Mouse (Mus musculus) cerebellum, postnatal 10 days (tissue): ENCODE measurements around the gene Letm1.
A peak's percentile ranks its signal among the peaks of the same experiment; 100 is the strongest.

ENCODE experiments used
- DNase-seq, 2 experiments: peaks; one replicate each; pipeline ENCODE4 v3.0.0; 2021; ENCODE audit warnings: mixed read lengths in 2 of 2

Letm1 gene

DNA sequence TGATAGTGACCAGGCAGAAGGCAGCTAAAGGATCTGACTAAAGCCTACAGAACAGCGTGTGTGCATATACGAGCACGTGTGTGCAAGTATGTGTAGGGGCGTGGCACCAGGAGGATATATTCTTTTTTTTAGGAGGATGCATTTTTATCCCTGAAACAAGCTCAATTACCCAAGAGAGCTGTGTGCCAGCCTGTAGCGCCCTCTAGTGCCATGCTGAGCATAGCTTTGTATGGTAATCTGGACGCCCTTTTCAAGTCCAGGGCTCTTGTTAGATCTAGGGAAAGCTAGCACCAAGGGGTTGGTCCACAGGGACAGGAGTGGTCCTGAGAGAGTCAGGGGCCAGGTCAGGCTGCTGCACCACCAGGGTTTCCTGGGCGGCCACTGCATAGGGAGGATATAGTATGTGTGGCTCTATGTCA lies 44.7 kb downstream of the Letm1 start:
- peak; percentile 84 to 87 for DNase-seq

DNA sequence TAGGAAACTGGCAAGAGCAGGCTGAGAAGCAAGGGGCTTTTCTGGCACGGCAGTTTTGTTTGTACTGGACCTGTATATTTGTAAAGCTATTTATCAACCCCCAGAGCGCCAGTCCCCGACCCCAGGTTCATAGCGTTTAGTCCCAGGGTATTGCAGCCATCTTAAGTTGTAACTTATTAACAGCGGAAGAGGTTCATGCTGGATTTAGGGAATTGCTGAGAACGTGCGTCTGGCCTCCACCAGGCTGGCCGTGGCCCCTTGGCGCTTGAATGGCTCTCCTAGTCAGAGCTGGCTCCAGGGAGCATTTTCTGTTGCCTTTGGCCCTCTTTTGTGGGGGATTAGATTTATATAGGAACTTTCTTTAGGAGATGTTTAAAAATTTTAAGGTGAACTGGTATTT lies 46.4 kb downstream of the Letm1 start:
- DNase-seq = no peak

DNA sequence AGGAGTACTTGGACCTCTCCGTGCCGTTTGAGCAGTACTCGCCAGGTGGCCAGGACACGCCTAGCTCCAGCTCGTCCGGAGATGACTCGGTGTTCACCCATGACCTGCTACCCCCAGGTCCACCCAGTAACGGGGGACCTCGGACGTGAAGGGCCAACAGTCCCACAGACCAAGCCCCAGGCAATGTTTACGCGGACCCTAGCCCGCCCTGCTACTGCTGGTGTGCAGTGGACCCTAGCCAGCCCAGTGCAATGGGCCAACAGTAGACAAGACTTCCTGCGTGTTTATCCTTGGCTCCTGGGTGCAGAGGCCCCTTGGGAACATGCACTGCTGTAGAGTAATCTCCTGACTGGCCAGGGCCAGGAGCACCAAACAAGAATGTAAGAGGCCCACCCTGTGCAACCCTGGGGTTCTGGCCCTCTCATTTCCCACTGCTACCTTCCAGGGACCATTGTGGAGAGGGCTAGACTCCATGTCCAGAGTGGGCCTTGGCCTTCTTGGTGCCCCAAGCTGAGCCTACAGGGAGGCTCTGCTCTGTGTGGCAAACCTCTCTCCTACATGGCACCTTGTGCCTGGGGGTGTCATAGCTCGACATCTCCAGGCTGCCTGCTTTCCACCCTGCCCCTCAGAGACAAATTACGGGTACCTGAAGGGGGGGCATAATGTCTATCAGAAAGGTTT lies 47.1 kb downstream of the Letm1 start:
- DNase-seq = no peak

GRCm38 (mm10) chr5:33733837-33734236 lies 48.8 kb downstream of the Letm1 start:
- DNase-seq = no peak

DNA sequence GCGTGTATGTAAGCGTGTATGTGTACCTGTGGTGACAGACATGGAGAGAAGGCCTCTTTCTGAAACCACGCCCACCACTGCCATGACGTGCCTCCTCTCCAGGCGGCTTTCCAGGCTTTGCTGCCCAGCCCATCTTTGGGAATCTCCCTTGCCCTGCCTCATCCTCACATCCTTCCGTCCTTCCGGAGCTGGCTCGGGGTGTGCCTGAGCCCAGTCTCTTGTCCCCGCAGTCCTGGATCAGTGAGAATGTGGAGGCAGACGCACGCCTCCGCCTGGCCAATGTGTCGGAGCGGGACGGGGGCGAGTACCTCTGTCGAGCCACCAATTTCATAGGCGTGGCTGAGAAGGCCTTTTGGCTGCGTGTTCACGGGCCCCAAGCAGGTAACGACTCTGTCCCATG lies 51.6 kb downstream of the Letm1 start:
- no peak for DNase-seq

GRCm38 (mm10) chr5:33730516-33730915 lies 52.1 kb downstream of the Letm1 start:
- no peak for DNase-seq

DNA sequence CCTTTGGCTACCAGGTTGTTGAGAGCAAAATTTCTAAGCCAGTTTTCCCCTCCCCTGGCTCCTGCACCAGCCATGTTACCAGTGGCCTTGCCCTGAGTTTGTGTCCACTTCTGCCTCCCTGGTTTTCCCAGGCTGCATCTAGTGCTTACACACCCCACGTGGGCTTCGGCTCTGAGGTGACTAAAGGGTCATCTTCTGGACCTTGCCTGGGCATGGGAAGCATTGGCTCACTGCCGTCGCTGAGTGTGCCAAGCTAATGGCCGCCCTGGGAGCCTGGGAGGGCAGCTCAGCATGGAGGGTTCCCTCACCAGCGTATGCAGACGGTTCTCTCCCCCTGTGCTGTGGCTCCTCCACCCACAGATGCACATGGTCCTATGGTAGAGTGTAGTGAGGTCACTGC lies 53.8 kb downstream of the Letm1 start:
- no peak for DNase-seq

DNA sequence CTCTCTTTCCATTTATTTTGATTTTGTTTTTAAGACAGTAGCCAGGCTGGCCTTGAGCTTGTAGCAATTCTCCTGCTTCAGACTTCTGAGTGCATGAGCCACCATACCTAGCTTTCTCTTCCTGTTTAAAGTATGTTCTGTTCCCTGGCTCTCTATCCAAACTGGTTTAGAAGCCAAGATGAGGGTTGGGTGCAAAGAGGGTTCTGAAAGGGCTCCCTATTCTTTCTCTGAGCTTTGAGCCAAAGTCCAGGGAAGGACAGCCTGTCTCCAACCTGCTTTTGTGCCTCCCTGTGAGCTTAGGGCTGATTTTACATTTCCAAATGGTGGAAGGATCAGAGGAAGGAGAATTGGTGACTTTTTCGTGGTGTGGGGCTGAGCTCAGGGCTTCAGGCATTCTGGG lies 55.7 kb downstream of the Letm1 start:
- DNase-seq = no peak

DNA sequence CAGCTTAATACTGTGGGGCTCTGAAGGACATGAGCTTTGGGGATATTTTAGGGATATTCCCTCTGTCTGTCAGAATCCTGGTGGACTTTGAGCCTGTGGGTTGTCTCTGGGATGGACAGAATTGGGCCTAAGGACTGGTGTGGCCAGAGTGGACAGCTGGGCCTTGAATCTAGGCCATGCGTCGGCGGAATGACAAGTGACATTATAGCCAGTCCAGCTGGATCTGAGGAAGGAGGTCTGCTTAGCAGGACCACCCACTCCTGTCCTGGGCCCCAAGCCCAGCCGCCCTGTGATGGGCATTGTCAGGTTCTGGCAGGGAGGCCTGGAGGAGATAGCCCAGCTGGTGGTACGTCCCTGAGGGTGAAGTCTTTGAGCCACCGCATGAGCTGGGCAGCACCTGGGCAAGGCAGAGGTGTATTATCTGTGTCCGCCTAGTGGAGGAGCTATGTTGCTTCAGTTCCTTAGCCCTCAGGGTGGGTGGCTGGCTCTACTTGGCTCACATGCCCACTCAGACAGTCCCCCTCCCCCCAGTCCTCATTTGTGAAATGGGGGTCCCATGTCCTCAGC lies 56.5 kb downstream of the Letm1 start:
- peak; percentile 36 to 62 for DNase-seq

GRCm38 (mm10) chr5:33723641-33724465 lies 58.8 kb downstream of the Letm1 start:
- peak in 1 of 2 experiments; percentile 34 for DNase-seq

DNA sequence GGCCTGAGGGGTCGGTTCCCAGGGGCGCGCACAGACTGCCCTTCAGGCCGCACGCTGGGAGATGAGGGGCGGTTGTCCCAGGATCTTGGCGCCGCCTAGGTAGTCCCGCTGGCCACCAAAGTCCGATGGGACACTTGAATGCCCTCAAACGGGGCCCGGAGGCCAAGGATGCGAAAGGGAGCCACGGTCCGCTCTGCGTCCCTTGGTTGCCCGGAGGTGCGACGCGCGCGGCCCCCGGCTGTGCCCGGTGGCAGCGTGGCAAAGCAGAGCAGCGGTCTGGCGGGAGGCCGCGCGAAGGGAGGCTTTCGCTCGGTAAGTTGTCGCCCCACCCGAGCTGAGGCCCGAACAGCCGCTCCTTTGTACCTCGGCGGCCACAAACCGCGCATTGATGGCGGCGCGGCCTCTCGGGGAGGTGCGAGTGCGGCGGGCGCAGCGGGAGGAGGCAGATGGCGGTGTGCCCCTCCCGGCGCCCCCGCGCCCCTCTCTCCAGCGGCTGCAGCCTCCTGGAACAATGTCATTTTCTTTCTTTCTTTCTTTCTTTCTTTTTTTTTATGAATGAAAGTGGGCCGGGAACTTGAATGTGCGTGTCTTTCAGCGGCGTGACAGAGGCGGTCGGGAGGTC lies 59.5 kb downstream of the Letm1 start:
- peak; percentile 34 to 46 for DNase-seq

GRCm38 (mm10) chr5:33722266-33723018 lies 60.2 kb downstream of the Letm1 start:
- DNase-seq = peak in 1 of 2 experiments; percentile 32

DNA sequence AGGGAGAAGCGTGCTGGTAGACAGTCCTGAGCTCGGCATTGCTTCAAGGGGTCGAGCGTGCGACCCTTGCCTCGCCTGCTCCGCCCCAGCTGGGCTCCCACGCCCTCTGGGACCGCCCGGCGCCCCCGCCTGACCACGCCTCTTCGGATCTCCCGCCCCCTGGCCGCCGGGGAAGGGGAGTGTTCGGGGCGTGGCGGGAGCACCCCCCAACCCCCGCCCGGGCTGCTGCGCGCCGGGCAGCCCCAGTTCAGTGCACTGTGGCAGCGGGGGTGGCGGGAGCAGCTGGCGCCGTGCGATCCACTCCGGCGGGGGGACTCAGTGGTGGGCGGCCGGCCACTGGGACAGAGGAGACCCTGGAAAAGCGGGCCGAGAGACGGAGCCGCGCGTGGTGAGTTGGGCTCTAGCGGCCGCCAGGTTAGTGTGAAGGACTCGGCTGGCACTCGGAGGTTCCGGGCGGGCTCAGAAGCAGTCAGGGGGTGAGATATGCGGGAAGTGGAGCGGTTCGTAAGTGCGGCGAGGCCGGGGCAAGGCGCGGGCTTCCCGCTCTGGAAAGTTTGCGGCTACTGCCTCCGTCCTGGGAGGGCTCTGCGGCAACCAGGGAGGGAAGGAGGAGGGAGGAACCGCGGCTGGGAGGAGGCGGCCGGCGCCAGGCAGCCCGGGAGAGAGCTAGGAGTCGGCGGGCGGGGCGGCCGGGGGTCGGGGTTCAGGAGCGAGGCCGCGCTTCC lies 60.9 kb downstream of the Letm1 start, which contains the start of gene Fgfr3:
Gene Fgfr3 (plus strand): TSS at position 134 of the 725 bp plus-strand sequence.
- DNase-seq = peak; percentile 52 to 65

GRCm38 (mm10) chr5:33720852-33721490 lies 61.6 kb downstream of the Letm1 start:
- DNase-seq = no peak

GRCm38 (mm10) chr5:33718460-33718859 lies 64.2 kb downstream of the Letm1 start:
- no peak for DNase-seq

DNA sequence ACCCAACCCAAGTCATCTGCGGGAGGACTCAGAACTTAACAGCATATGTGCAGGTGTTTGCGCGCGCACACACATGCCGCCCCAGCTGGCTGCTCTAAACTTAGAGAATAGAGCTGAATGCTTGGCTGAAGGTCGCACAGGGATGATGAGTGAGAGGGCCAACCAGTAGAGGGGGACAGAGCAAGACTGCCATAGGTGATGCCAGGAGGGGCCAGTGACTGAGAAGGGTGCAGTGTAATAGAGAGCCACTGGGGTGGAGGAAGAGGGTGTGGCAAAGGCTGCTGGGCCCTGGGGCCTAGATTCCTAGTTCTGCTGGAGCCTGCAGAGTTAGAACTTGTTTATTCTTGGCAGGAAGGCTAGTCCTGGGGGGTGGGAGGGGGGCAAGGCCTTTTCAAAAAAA lies 66.2 kb downstream of the Letm1 start:
- no peak for DNase-seq

- no peak for DNase-seq
These were observed 67.4 kb downstream of the Letm1 start for GRCm38 (mm10) chr5:33715182-33715581.

DNA sequence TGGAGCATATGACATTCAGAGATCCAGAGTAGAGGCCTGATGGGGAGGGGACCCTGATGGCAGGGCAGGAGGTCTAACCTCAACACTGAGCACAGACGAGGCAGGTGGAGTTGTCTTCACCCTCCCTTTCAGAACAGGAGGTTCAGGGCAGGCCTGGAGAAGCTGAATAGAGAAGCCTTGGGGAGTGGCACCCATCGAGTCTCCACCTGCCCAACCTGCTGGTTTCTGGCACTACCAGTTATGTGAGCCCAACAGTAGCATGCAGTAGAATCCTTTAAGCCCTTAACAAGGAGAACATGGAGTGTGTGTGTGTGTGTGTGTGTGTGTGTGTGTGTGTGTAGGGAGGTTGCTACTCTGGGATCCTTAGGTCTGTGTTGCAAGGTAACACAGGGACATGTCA lies 70.1 kb downstream of the Letm1 start:
- no peak for DNase-seq

- DNase-seq = no peak
These were observed 73.6 kb downstream of the Letm1 start for GRCm38 (mm10) chr5:33709037-33709436.

- no peak for DNase-seq
These were observed 75.5 kb downstream of the Letm1 start for GRCm38 (mm10) chr5:33707163-33707562.

GRCm38 (mm10) chr5:33706350-33706629 lies 76.3 kb downstream of the Letm1 start:
- no peak for DNase-seq
